Mouse (Mus musculus): ENCODE measurements around the gene Sf3a1. TPM values are rescaled to one million over a fixed set of nuclear protein-coding genes. Genes with fewer than 3 reads are reported as not detected.
"Not testable (repeated sequence)": the region's sequence is repeated elsewhere in the genome, so short reads cannot be mapped to it uniquely, and the experiment has no call there.

The Sf3a1 gene
- polyA plus RNA-seq, 1 experiment from 2014 or later = 43.1 TPM

GRCm38 (mm10) chr11:4158676-4159075, 1.5 kb upstream of the Sf3a1 start:
- Histone ChIP-seq H3K36me3 (peaks cover 26% of the 10 kb centered on the region), H3K27ac (ENCODE audit: poor library complexity, severe bottlenecking) (no peak overlapping the region), H3K4me1 (replicated peaks) (peaks cover 31% of the 10 kb centered on the region), H3K9me3 (replicated peaks) (no peaks in the 10 kb centered on the region), H3K27me3 (replicated peaks) (no peaks in the 10 kb centered on the region), H3K4me2 (peak overlapping the region; percentile 99; the same call in 1 of the 2 replicates), H3K9ac (no peak overlapping the region), H3K4me3 (0 out of 2 replicates have a peak overlapping the region, but pooled peaks have one; percentile 1)
- ATAC-seq (ENCODE audit: insufficient number of reproducible peaks, low FRiP score) = no peak
- 62% methylated on average over 3 of the region's 3 CpGs for WGBS

GRCm38 (mm10) chr11:4160758-4161480, 769 bp downstream of the Sf3a1 start:
- H3K27ac ChIP-seq (ENCODE audit: poor library complexity, severe bottlenecking) = peak overlapping the region; percentile 92; the same call in 1 of the 2 replicates
- H3K36me3 ChIP-seq = peaks cover 47% of the 10 kb centered on the region
- H3K27me3 ChIP-seq (replicated peaks) = no peaks in the 10 kb centered on the region
- H3K4me2 ChIP-seq = peak overlapping the region; percentile 99
- H3K9me3 ChIP-seq (replicated peaks) = no peaks in the 10 kb centered on the region
- WGBS = 7% methylated on average over 15 of the region's 15 CpGs
- H3K4me3 ChIP-seq = peak overlapping the region; percentile 84
- H3K9ac ChIP-seq = peak overlapping the region; percentile 90
- 0 out of 2 replicates have a peak, but pooled peaks have one; percentile 2 for ATAC-seq (ENCODE audit: insufficient number of reproducible peaks, low FRiP score)
- H3K4me1 ChIP-seq (replicated peaks) = peaks cover 37% of the 10 kb centered on the region

GRCm38 (mm10) chr11:4164701-4165100, 4.6 kb downstream of the Sf3a1 start:
- Histone ChIP-seq H3K9me3 (replicated peaks) (no peaks in the 10 kb centered on the region), H3K27ac (ENCODE audit: poor library complexity, severe bottlenecking) (no peak overlapping the region), H3K4me2 (no peak overlapping the region), H3K4me3 (no peak overlapping the region), H3K9ac (no peak overlapping the region; the same call in 1 of the 2 replicates), H3K4me1 (replicated peaks) (peaks cover 29% of the 10 kb centered on the region), H3K27me3 (replicated peaks) (no peaks in the 10 kb centered on the region), H3K36me3 (peaks cover 82% of the 10 kb centered on the region)
- WGBS = 86% methylated on average over 2 of the region's 2 CpGs
- no peak for ATAC-seq (ENCODE audit: insufficient number of reproducible peaks, low FRiP score)

GRCm38 (mm10) chr11:4166467-4167090, 6.4 kb downstream of the Sf3a1 start:
- ATAC-seq (ENCODE audit: insufficient number of reproducible peaks, low FRiP score) = no peak
- Histone ChIP-seq H3K27ac (ENCODE audit: poor library complexity, severe bottlenecking) (no peak overlapping the region), H3K27me3 (replicated peaks) (no peaks in the 10 kb centered on the region), H3K4me1 (replicated peaks) (peaks cover 17% of the 10 kb centered on the region), H3K9ac (no peak overlapping the region), H3K9me3 (replicated peaks) (no peaks in the 10 kb centered on the region), H3K4me2 (no peak overlapping the region), H3K4me3 (no peak overlapping the region), H3K36me3 (peaks cover 94% of the 10 kb centered on the region)
- WGBS = 88% methylated on average over 7 of the region's 7 CpGs

GRCm38 (mm10) chr11:4174586-4174985, 14.4 kb downstream of the Sf3a1 start:
- no peak for ATAC-seq (ENCODE audit: insufficient number of reproducible peaks, low FRiP score)
- Histone ChIP-seq H3K4me3 (no peak overlapping the region), H3K27me3 (replicated peaks) (no peaks in the 10 kb centered on the region), H3K36me3 (peaks cover 99% of the 10 kb centered on the region), H3K27ac (ENCODE audit: poor library complexity, severe bottlenecking) (no peak overlapping the region), H3K4me2 (no peak overlapping the region), H3K9ac (no peak overlapping the region), H3K4me1 (replicated peaks) (peaks cover 10% of the 10 kb centered on the region), H3K9me3 (replicated peaks) (no peaks in the 10 kb centered on the region)
- 91% methylated on average over 5 of the region's 5 CpGs for WGBS

GRCm38 (mm10) chr11:4177716-4178115, 17.6 kb downstream of the Sf3a1 start:
- Histone ChIP-seq H3K9me3 (replicated peaks) (no peaks in the 10 kb centered on the region), H3K27me3 (replicated peaks) (no peaks in the 10 kb centered on the region), H3K4me3 (no peak overlapping the region), H3K4me1 (replicated peaks) (peaks cover 10% of the 10 kb centered on the region), H3K9ac (no peak overlapping the region), H3K27ac (ENCODE audit: poor library complexity, severe bottlenecking) (no peak overlapping the region), H3K4me2 (no peak overlapping the region), H3K36me3 (peaks cover 99% of the 10 kb centered on the region)
- no peak for ATAC-seq (ENCODE audit: insufficient number of reproducible peaks, low FRiP score)
- 46% methylated on average over 4 of the region's 4 CpGs for WGBS

GRCm38 (mm10) chr11:4182061-4182460, 21.9 kb downstream of the Sf3a1 start:
- Histone ChIP-seq H3K9ac (no peak overlapping the region), H3K36me3 (peaks cover 60% of the 10 kb centered on the region), H3K4me2 (no peak overlapping the region), H3K4me3 (no peak overlapping the region), H3K9me3 (replicated peaks) (no peaks in the 10 kb centered on the region), H3K4me1 (replicated peaks) (peaks cover 13% of the 10 kb centered on the region), H3K27ac (ENCODE audit: poor library complexity, severe bottlenecking) (no peak overlapping the region), H3K27me3 (replicated peaks) (no peaks in the 10 kb centered on the region)
- 23% methylated on average over 1 of the region's 1 CpGs for WGBS
- ATAC-seq (ENCODE audit: insufficient number of reproducible peaks, low FRiP score) = no peak

GRCm38 (mm10) chr11:4183511-4183910, 23.4 kb downstream of the Sf3a1 start:
- H3K4me2 ChIP-seq = no peak overlapping the region
- peaks cover 46% of the 10 kb centered on the region for H3K36me3 ChIP-seq
- no peak for ATAC-seq (ENCODE audit: insufficient number of reproducible peaks, low FRiP score)
- H3K27me3 ChIP-seq (replicated peaks) = no peaks in the 10 kb centered on the region
- no peaks in the 10 kb centered on the region for H3K9me3 ChIP-seq (replicated peaks)
- no peak overlapping the region for H3K9ac ChIP-seq
- H3K4me1 ChIP-seq (replicated peaks) = peaks cover 14% of the 10 kb centered on the region
- H3K27ac ChIP-seq (ENCODE audit: poor library complexity, severe bottlenecking) = no peak overlapping the region
- no peak overlapping the region for H3K4me3 ChIP-seq

GRCm38 (mm10) chr11:4184251-4184952, 24.3 kb downstream of the Sf3a1 start:
- H3K4me3 ChIP-seq = no peak overlapping the region
- H3K4me2 ChIP-seq = no peak overlapping the region
- H3K4me1 ChIP-seq (replicated peaks) = peaks cover 14% of the 10 kb centered on the region
- H3K9ac ChIP-seq = no peak overlapping the region
- ATAC-seq (ENCODE audit: insufficient number of reproducible peaks, low FRiP score) = no peak
- no peaks in the 10 kb centered on the region for H3K9me3 ChIP-seq (replicated peaks)
- no peaks in the 10 kb centered on the region for H3K27me3 ChIP-seq (replicated peaks)
- no peak overlapping the region for H3K27ac ChIP-seq (ENCODE audit: poor library complexity, severe bottlenecking)
- peaks cover 37% of the 10 kb centered on the region for H3K36me3 ChIP-seq
- WGBS = 62% methylated on average over 4 of the region's 4 CpGs

GRCm38 (mm10) chr11:4185480-4185879, 25.3 kb downstream of the Sf3a1 start:
- not testable (repeated sequence) for H3K9me3 ChIP-seq (replicated peaks); ATAC-seq (ENCODE audit: insufficient number of reproducible peaks, low FRiP score); H3K4me3 ChIP-seq; H3K27ac ChIP-seq (ENCODE audit: poor library complexity, severe bottlenecking); H3K27me3 ChIP-seq (replicated peaks); H3K4me2 ChIP-seq; H3K9ac ChIP-seq
- Histone ChIP-seq H3K36me3 (peaks cover 26% of the 10 kb centered on the region), H3K4me1 (replicated peaks) (peaks cover 17% of the 10 kb centered on the region)
- 83% methylated on average over 6 of the region's 6 CpGs for WGBS
